Mouse (Mus musculus) lung, embryonic 16.5 days (tissue): Measurements from ENCODE around the gene Mphosph9. TPM values are rescaled to one million over a fixed set of nuclear protein-coding genes. Genes with fewer than 3 reads are reported as not detected.
"Not testable (repeated sequence)": the region's sequence is repeated elsewhere in the genome, so short reads cannot be mapped to it uniquely, and the experiment has no call there.

Source experiments
- ATAC-seq: fragments of 200-750 bp; cut with Nextera tagmentation; 2 replicates; pipeline ENCODE4 v1.8.0; 2017; ENCODE audit warnings: low read depth, mild to moderate bottlenecking, moderate library complexity
- H3K27ac ChIP-seq: fragments of 300-500 bp; sonication (generic); 2 replicates; pipeline ENCODE4 v1.5.1; 2014; ENCODE audit warnings: mild to moderate bottlenecking, control low read depth, low read length
- H3K27me3 ChIP-seq: fragments of 300-500 bp; sonication (generic); 2 replicates; pipeline ENCODE4 v1.6.1; 2014; ENCODE audit warnings: low read depth, low read length, mixed read lengths; ENCODE audit not compliant: control insufficient read depth, insufficient read depth
- H3K36me3 ChIP-seq: fragments of 300-500 bp; sonication (generic); 2 replicates; pipeline ENCODE4 v1.6.1; 2014; ENCODE audit warnings: low read length; ENCODE audit not compliant: control insufficient read depth, insufficient read depth
- H3K4me1 ChIP-seq: fragments of 300-500 bp; sonication (generic); replicated peaks from 2 replicates; pipeline ENCODE4 v1.6.1; 2014; ENCODE audit warnings: low read length, mixed read lengths; ENCODE audit not compliant: control insufficient read depth, insufficient read depth
- H3K4me2 ChIP-seq: fragments of 300-500 bp; sonication (generic); 2 replicates; pipeline ENCODE4 v1.6.1; 2014; ENCODE audit warnings: low read depth, low read length, control low read depth
- H3K4me3 ChIP-seq: fragments of 300-500 bp; sonication (generic); 2 replicates; pipeline ENCODE4 v1.5.1; 2014; ENCODE audit warnings: mild to moderate bottlenecking, low read length, control low read depth
- H3K9ac ChIP-seq: fragments of 300-500 bp; sonication (generic); 2 replicates; pipeline ENCODE4 v1.6.1; 2014; ENCODE audit warnings: low read length, control low read depth
- H3K9me3 ChIP-seq: fragments of 300-500 bp; sonication (generic); 2 replicates; pipeline ENCODE4 v1.6.1; 2016; ENCODE audit warnings: low read length; ENCODE audit not compliant: control insufficient read depth
- WGBS: fragments of 180-500 bp; shearing (Covaris S2); extraction: QIAGEN DNeasy Blood & Tissue Kit; methylation state at CpG from one replicate; pipeline ENCODE4 v1.1.7; 2014; 5-methylcytosine and 5-hydroxymethylcytosine counted together
- polyA plus RNA-seq: library from polyadenylated mRNA; unstranded; fragments of >200 nt; fragmentation: Nextera tagmentation; extraction: Ambion mirVana; gene quantifications from 2 replicates; pipeline ENCODE4 v1.2.1, GENCODE M21; 2015

Gene Mphosph9
- polyA plus RNA-seq, 1 experiment from 2014 or later = 15.1 TPM

- 14% methylated on average over 7 of the region's 7 CpGs for WGBS
- Histone ChIP-seq H3K27ac (peak overlapping the region; percentile 41; the same call in 1 of the 2 replicates), H3K4me3 (no peak overlapping the region), H3K4me2 (no peak overlapping the region), H3K4me1 (peaks cover 43% of the 10 kb centered on the region), H3K27me3 (no peaks in the 10 kb centered on the region), H3K9ac (no peak overlapping the region), H3K9me3 (no peaks in the 10 kb centered on the region), H3K36me3 (no peaks in the 10 kb centered on the region)
- peak; percentile 34; the same call in 1 of the 2 replicates for ATAC-seq
Observed at GRCm38 (mm10) chr5:124218986-124219385, 108.8 kb downstream of the Mphosph9 start.

- Histone ChIP-seq H3K4me3 (no peak overlapping the region), H3K4me1 (peaks cover 39% of the 10 kb centered on the region), H3K9me3 (no peaks in the 10 kb centered on the region), H3K4me2 (no peak overlapping the region), H3K36me3 (no peaks in the 10 kb centered on the region), H3K27ac (no peak overlapping the region), H3K9ac (no peak overlapping the region), H3K27me3 (no peaks in the 10 kb centered on the region)
- ATAC-seq = no peak
- WGBS = 65% methylated on average over 8 of the region's 8 CpGs
Observed at GRCm38 (mm10) chr5:124217566-124218249, 110.1 kb downstream of the Mphosph9 start.

GRCm38 (mm10) chr5:124217092-124217491 lies 110.7 kb downstream of the Mphosph9 start:
- not testable (repeated sequence) for ATAC-seq, H3K27ac ChIP-seq, H3K4me2 ChIP-seq, H3K9ac ChIP-seq, H3K36me3 ChIP-seq, H3K27me3 ChIP-seq, H3K9me3 ChIP-seq, H3K4me3 ChIP-seq
- 84% methylated on average over 5 of the region's 5 CpGs for WGBS
- peaks cover 35% of the 10 kb centered on the region for H3K4me1 ChIP-seq

- Histone ChIP-seq H3K4me1 (peaks cover 29% of the 10 kb centered on the region), H3K4me2 (no peak overlapping the region), H3K27me3 (no peaks in the 10 kb centered on the region), H3K9ac (no peak overlapping the region), H3K36me3 (no peaks in the 10 kb centered on the region), H3K4me3 (no peak overlapping the region), H3K9me3 (no peaks in the 10 kb centered on the region), H3K27ac (no peak overlapping the region)
- no peak for ATAC-seq
- 91% methylated on average over 6 of the region's 6 CpGs for WGBS
Observed at GRCm38 (mm10) chr5:124216403-124216802, 111.4 kb downstream of the Mphosph9 start.

GRCm38 (mm10) chr5:124215647-124216046 lies 112.1 kb downstream of the Mphosph9 start:
- no peaks in the 10 kb centered on the region for H3K36me3 ChIP-seq
- no peak overlapping the region for H3K4me3 ChIP-seq
- H3K4me2 ChIP-seq = no peak overlapping the region
- H3K27me3 ChIP-seq = no peaks in the 10 kb centered on the region
- H3K4me1 ChIP-seq = peaks cover 22% of the 10 kb centered on the region
- 73% methylated on average over 10 of the region's 10 CpGs for WGBS
- no peaks in the 10 kb centered on the region for H3K9me3 ChIP-seq
- ATAC-seq = no peak
- no peak overlapping the region for H3K9ac ChIP-seq
- peak overlapping the region; percentile 81 for H3K27ac ChIP-seq

GRCm38 (mm10) chr5:124214516-124215145 lies 113.1 kb downstream of the Mphosph9 start:
- no peak overlapping the region for H3K4me3 ChIP-seq
- H3K9ac ChIP-seq = no peak overlapping the region; the same call in 1 of the 2 replicates
- 0 out of 2 replicates have a peak, but pooled peaks have one; percentile 20 for ATAC-seq
- 75% methylated on average over 14 of the region's 14 CpGs for WGBS
- H3K36me3 ChIP-seq = no peaks in the 10 kb centered on the region
- no peaks in the 10 kb centered on the region for H3K9me3 ChIP-seq
- peaks cover 22% of the 10 kb centered on the region for H3K4me1 ChIP-seq
- H3K27me3 ChIP-seq = no peaks in the 10 kb centered on the region
- H3K27ac ChIP-seq = peak overlapping the region; percentile 81
- H3K4me2 ChIP-seq = no peak overlapping the region

GRCm38 (mm10) chr5:124213588-124214469 lies 113.9 kb downstream of the Mphosph9 start:
- Histone ChIP-seq H3K27me3 (no peaks in the 10 kb centered on the region), H3K36me3 (no peaks in the 10 kb centered on the region), H3K4me1 (peaks cover 14% of the 10 kb centered on the region), H3K4me2 (no peak overlapping the region), H3K9me3 (no peaks in the 10 kb centered on the region), H3K9ac (peak overlapping the region; percentile 28), H3K4me3 (no peak overlapping the region), H3K27ac (peak overlapping the region; percentile 84)
- ATAC-seq = peak; percentile 74
- WGBS = 63% methylated on average over 13 of the region's 13 CpGs

- no peak for ATAC-seq
- H3K27ac ChIP-seq = no peak overlapping the region
- H3K4me1 ChIP-seq = peaks cover 14% of the 10 kb centered on the region
Observed at GRCm38 (mm10) chr5:124211669-124212068, 116.1 kb downstream of the Mphosph9 start.

GRCm38 (mm10) chr5:124211234-124211633 lies 116.5 kb downstream of the Mphosph9 start:
- H3K4me1 ChIP-seq = peaks cover 19% of the 10 kb centered on the region
- H3K9me3 ChIP-seq = no peaks in the 10 kb centered on the region
- no peak overlapping the region for H3K4me3 ChIP-seq
- no peak overlapping the region for H3K9ac ChIP-seq
- 0 out of 2 replicates have a peak overlapping the region, but pooled peaks have one; percentile 15 for H3K27ac ChIP-seq
- ATAC-seq = no peak
- no peaks in the 10 kb centered on the region for H3K36me3 ChIP-seq
- no peak overlapping the region for H3K4me2 ChIP-seq
- 76% methylated on average over 8 of the region's 8 CpGs for WGBS
- no peaks in the 10 kb centered on the region for H3K27me3 ChIP-seq

More at GRCm38 (mm10) chr5:124211669-124212068, 116.1 kb downstream of the Mphosph9 start:
- WGBS = 76% methylated on average over 2 of the region's 2 CpGs
- Histone ChIP-seq H3K4me3 (no peak overlapping the region), H3K4me2 (no peak overlapping the region), H3K9me3 (no peaks in the 10 kb centered on the region), H3K27me3 (no peaks in the 10 kb centered on the region), H3K9ac (no peak overlapping the region), H3K36me3 (no peaks in the 10 kb centered on the region)
